Mouse (Mus musculus) heart, embryonic 11.5 days (tissue): ENCODE data around the gene Mrc2. TPM values are rescaled to one million over a fixed set of nuclear protein-coding genes. Genes with fewer than 3 reads are reported as not detected.

Experiments used
- ATAC-seq: fragments of 200-750 bp; cut with Nextera tagmentation; replicated peaks from 2 replicates; pipeline ENCODE4 v1.8.0; 2017; ENCODE audit warnings: moderate library complexity; ENCODE audit not compliant: insufficient number of reproducible peaks, low FRiP score, low TSS enrichment
- H3K27ac ChIP-seq: fragments of 300-500 bp; sonication (generic); 2 replicates; pipeline ENCODE4 v1.5.1; 2014; ENCODE audit warnings: mild to moderate bottlenecking, low read depth, low read length
- H3K27me3 ChIP-seq: fragments of 300-500 bp; sonication (generic); 2 replicates; pipeline ENCODE4 v1.6.1; 2014; ENCODE audit warnings: mild to moderate bottlenecking, low read length, mixed read lengths; ENCODE audit not compliant: control insufficient read depth, insufficient read depth
- H3K36me3 ChIP-seq: fragments of 300-500 bp; sonication (generic); 2 replicates; pipeline ENCODE4 v1.6.1; 2014; ENCODE audit warnings: mild to moderate bottlenecking, low read length, moderate library complexity, mixed read lengths; ENCODE audit not compliant: control insufficient read depth, insufficient read depth
- H3K4me1 ChIP-seq: fragments of 300-500 bp; sonication (generic); 2 replicates; pipeline ENCODE4 v1.6.1; 2014; ENCODE audit warnings: low read length; ENCODE audit not compliant: control insufficient read depth, insufficient read depth
- H3K4me2 ChIP-seq: fragments of 300-500 bp; sonication (generic); 2 replicates; pipeline ENCODE4 v1.6.1; 2014; ENCODE audit warnings: mild to moderate bottlenecking, moderate library complexity
- H3K4me3 ChIP-seq: fragments of 300-500 bp; sonication (generic); 2 replicates; pipeline ENCODE4 v1.5.1; 2014; ENCODE audit warnings: low read depth, low read length
- H3K9ac ChIP-seq: fragments of 300-500 bp; sonication (generic); 2 replicates; pipeline ENCODE4 v1.6.1; 2014; ENCODE audit warnings: mild to moderate bottlenecking, low read depth, low read length, moderate library complexity
- H3K9me3 ChIP-seq: fragments of 300-500 bp; sonication (generic); replicated peaks from 2 replicates; pipeline ENCODE4 v1.6.1; 2016; ENCODE audit warnings: low read length; ENCODE audit not compliant: control insufficient read depth
- WGBS: fragments of 180-500 bp; shearing (Covaris S2); extraction: QIAGEN DNeasy Blood & Tissue Kit; methylation state at CpG from one replicate; pipeline ENCODE4 v1.1.7; 2014; ENCODE audit not compliant: insufficient replicate concordance; 5-methylcytosine and 5-hydroxymethylcytosine counted together
- polyA plus RNA-seq: library from polyadenylated mRNA; unstranded; fragments of >200 nt; fragmentation: Nextera tagmentation; extraction: Ambion mirVana; gene quantifications from 2 replicates; pipeline ENCODE4 v1.2.1, GENCODE M21; 2014

Mrc2 gene
- polyA plus RNA-seq, 1 experiment from 2014 or later, result 5.1 TPM

DNA sequence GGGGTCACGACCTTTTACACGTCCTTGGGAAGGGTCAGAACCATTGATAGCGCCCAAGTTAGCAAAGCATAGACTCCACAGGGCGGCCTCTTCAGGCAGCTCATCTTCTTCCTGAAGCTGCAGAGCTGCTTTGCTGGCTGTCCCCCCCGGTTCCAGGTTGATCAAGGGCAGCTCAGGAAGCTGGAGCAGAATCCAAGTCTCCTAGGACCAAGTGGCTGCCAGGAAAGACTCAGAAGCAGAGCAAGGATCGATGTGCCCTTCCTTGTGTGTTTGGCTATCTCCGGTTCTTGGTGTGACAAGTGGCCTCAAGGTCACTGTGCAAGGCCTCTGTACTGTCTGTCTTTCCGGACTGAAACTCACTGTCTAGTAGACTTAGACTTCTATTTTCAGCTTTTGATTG is 81.4 kb downstream of the Mrc2 start:
- Histone ChIP-seq H3K4me3 (no peak overlapping the region), H3K4me1 (peaks cover 27% of the 10 kb centered on the region), H3K4me2 (no peak overlapping the region), H3K9me3 (no peaks in the 10 kb centered on the region), H3K9ac (0 out of 2 replicates have a peak overlapping the region, but pooled peaks have one; percentile 22), H3K27ac (peak overlapping the region; percentile 54), H3K27me3 (no peaks in the 10 kb centered on the region), H3K36me3 (no peaks in the 10 kb centered on the region)
- 44% methylated on average over 8 of the region's 8 CpGs for WGBS
- no peak for ATAC-seq

DNA sequence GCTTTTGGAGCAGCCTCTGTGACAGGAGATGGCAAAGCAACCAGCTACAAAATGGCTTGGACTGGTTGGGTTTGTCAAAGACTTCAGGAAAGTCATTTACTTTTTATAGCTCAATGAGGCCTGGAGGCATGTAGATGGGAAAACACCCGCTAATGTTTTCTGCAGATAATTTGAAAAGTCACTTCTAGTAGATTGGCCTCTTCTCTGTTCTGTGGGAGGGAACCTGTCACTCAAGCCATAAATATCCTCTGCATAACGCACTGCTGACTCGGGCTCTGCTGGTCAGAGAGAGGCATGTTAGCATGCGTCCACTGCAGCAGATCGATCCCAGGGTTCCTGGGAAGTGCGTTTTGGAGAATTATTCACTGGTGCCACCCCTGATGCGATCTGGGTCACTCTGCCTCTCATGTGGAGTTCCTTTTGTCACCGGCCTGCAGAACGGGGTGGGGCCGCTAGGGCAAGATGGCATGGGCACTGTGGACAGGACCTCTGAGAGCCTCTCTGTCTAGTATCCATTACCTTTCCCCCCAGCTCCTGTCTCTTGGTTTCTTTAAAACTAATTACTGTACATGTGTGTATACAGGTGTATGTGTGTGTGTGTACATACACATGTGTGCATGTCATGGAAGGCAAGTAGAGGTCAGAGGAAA is 82.2 kb downstream of the Mrc2 start:
- 60% methylated on average over 10 of the region's 10 CpGs for WGBS
- no peaks in the 10 kb centered on the region for H3K9me3 ChIP-seq
- H3K27ac ChIP-seq, result peak overlapping the region; percentile 63
- no peak overlapping the region for H3K9ac ChIP-seq
- no peak for ATAC-seq
- no peaks in the 10 kb centered on the region for H3K36me3 ChIP-seq
- peaks cover 27% of the 10 kb centered on the region for H3K4me1 ChIP-seq
- H3K27me3 ChIP-seq, result no peaks in the 10 kb centered on the region
- H3K4me3 ChIP-seq, result no peak overlapping the region
- no peak overlapping the region for H3K4me2 ChIP-seq

DNA sequence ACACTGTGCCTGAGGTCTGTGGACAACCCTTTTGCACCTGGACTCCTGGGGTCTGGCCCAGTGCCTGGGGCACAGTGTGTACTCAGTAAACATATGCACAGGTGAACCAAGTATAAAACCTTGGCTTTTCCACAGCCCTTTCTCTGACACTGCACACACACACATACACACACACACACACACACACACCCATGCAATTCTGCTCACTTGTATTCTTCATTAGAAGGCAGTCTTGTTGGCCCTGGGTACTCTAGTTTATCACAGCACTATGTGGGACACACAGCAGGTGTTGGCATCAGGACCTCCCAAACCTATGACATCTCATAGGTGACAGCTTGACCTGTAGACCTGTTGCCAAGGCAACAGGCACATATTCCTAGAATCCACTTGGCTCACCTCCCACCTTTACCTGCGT is 83.4 kb downstream of the Mrc2 start:
- Histone ChIP-seq H3K4me3 (no peak overlapping the region), H3K4me2 (no peak overlapping the region), H3K27me3 (no peaks in the 10 kb centered on the region), H3K27ac (no peak overlapping the region), H3K9ac (no peak overlapping the region), H3K36me3 (no peaks in the 10 kb centered on the region), H3K4me1 (peaks cover 27% of the 10 kb centered on the region), H3K9me3 (no peaks in the 10 kb centered on the region)
- 75% methylated on average over 1 of the region's 1 CpGs for WGBS
- ATAC-seq, result no peak

DNA sequence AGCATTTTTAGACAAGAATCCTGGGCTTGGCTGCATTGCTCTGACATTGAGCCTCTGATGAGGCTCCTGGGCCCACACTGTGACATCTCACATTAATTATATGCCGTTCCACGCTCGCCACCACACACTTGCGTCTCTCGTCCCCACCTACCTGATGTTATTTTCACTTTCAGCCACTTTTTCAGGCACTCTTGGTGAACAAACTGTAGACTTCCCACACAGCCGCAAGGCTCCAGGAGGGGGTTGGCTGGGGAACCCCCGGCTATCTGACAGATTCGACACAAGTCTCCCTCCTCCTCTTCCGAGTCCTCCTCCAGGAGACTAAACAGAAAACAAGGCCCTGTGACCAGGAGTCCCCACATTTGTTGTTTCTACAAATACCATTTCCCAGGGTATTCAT is 92.8 kb downstream of the Mrc2 start:
- H3K4me2 ChIP-seq, result no peak overlapping the region
- no peaks in the 10 kb centered on the region for H3K27me3 ChIP-seq
- no peak overlapping the region for H3K9ac ChIP-seq
- no peak overlapping the region for H3K4me3 ChIP-seq
- no peak for ATAC-seq
- 86% methylated on average over 9 of the region's 9 CpGs for WGBS
- H3K4me1 ChIP-seq, result no peaks in the 10 kb centered on the region
- no peak overlapping the region for H3K27ac ChIP-seq
- no peaks in the 10 kb centered on the region for H3K36me3 ChIP-seq
- peaks cover 2% of the 10 kb centered on the region; the same call in 1 of the 2 replicates for H3K9me3 ChIP-seq

DNA sequence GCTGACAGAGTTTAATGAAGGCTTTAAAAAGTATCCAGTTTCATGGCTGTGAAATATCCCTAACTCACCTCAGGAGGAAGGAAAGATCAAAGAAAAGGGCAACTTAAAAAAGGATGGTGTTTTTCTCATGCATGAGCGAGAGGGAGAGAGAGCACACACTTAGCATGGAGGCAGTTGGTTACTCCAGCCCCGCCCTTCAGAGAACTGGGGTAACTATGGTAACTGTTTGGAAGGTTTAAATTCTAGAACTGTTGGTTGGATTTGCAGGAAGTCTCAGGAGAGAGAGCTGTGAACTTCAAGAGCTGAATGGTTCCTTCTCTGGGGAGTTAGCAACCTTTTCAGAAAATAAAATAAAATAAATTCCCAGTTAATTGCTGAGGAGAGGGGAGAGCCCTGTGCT is 96.2 kb downstream of the Mrc2 start:
- Histone ChIP-seq H3K36me3 (no peaks in the 10 kb centered on the region), H3K4me1 (peaks cover 9% of the 10 kb centered on the region), H3K27me3 (no peaks in the 10 kb centered on the region), H3K9me3 (no peaks in the 10 kb centered on the region; the same call in 1 of the 2 replicates), H3K9ac (no peak overlapping the region), H3K4me2 (no peak overlapping the region), H3K27ac (no peak overlapping the region), H3K4me3 (no peak overlapping the region)
- no peak for ATAC-seq
- 76% methylated on average over 2 of the region's 2 CpGs for WGBS

DNA sequence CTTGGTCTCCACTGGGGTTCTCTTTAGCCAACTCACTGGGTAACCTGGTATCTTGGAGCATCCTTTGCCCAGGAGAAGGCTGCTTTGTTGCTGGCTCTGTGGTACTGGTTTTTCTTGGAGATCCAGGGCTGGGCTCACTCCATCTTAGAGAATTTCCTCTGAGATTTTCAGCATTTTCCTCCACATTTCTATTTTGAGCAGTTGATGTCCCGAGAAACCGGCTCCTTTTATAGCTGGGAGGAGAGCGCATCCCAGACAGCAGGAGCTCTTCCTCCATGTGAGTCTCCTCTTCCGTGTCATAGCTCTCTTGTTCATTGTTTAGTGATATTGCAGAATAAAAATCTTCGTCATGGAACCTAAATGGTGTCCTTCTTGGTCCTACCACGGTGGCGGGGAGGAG is 97.8 kb downstream of the Mrc2 start:
- Histone ChIP-seq H3K4me3 (no peak overlapping the region), H3K9me3 (no peaks in the 10 kb centered on the region), H3K9ac (no peak overlapping the region), H3K36me3 (no peaks in the 10 kb centered on the region), H3K4me2 (no peak overlapping the region), H3K27ac (no peak overlapping the region), H3K4me1 (peaks cover 9% of the 10 kb centered on the region), H3K27me3 (no peaks in the 10 kb centered on the region)
- 82% methylated on average over 7 of the region's 7 CpGs for WGBS
- no peak for ATAC-seq

Other genes starting within 250 kb of the Mrc2 start
- gene Efcab3, start 229.1 kb upstream of the Mrc2 start, polyA plus RNA-seq, result not detected in 2 replicates
- 28.9 and 33.7 TPM in 2 replicates for gene Mettl2, start 166.2 kb upstream of the Mrc2 start, polyA plus RNA-seq
- not detected in 2 replicates for gene Gm10842, start 145.8 kb upstream of the Mrc2 start, polyA plus RNA-seq
- gene Tlk2, start 113.8 kb upstream of the Mrc2 start, polyA plus RNA-seq, result 17.3 and 19.3 TPM in 2 replicates
- 0.19 and 0.30 TPM in 2 replicates for gene March10, start 164.1 kb downstream of the Mrc2 start, polyA plus RNA-seq